Mouse (Mus musculus) forebrain, embryonic 11.5 days (tissue): ENCODE measurements at regions not wholly inside any gene's neighbourhood (a gene's known extent, or its start where the extent isn't known, plus 50 kb on each side); places are given as distances from the start of the nearest gene placed in this dataset.

ENCODE experiments used
- ATAC-seq: fragments of 200-750 bp; cut with Nextera tagmentation; replicated peaks from 2 replicates; pipeline ENCODE4 v1.8.0; 2017; ENCODE audit warnings: moderate TSS enrichment; ENCODE audit not compliant: low FRiP score
- DNase-seq: peaks from one replicate; pipeline ENCODE4 v3.0.0-alpha.2; 2017; ENCODE audit warnings: low spot score
- H3K27ac ChIP-seq: fragments of 300-500 bp; sonication (generic); 2 replicates; pipeline ENCODE4 v1.5.1; 2014; ENCODE audit warnings: low read depth, low read length
- H3K27me3 ChIP-seq: fragments of 300-500 bp; sonication (generic); 2 replicates; pipeline ENCODE4 v1.6.1; 2014; ENCODE audit warnings: mild to moderate bottlenecking, low read length, mixed read lengths; ENCODE audit not compliant: control insufficient read depth, insufficient read depth
- H3K36me3 ChIP-seq: fragments of 300-500 bp; sonication (generic); 2 replicates; pipeline ENCODE4 v1.6.1; 2014; ENCODE audit warnings: mild to moderate bottlenecking, low read length, moderate library complexity, mixed read lengths; ENCODE audit not compliant: control insufficient read depth, insufficient read depth
- H3K4me1 ChIP-seq: fragments of 300-500 bp; sonication (generic); replicated peaks from 2 replicates; pipeline ENCODE4 v1.6.1; 2014; ENCODE audit warnings: low read length, mixed read lengths; ENCODE audit not compliant: control insufficient read depth, insufficient read depth
- H3K4me2 ChIP-seq: fragments of 300-500 bp; sonication (generic); 2 replicates; pipeline ENCODE4 v1.6.1; 2014; ENCODE audit warnings: low read depth, mild to moderate bottlenecking, low read length, moderate library complexity, mixed read lengths; ENCODE audit not compliant: severe bottlenecking
- H3K4me3 ChIP-seq: fragments of 300-500 bp; sonication (generic); 2 replicates; pipeline ENCODE4 v1.5.1; 2014; ENCODE audit warnings: low read depth, low read length
- H3K9ac ChIP-seq: fragments of 300-500 bp; sonication (generic); 2 replicates; pipeline ENCODE4 v1.6.1; 2014; ENCODE audit warnings: low read length
- H3K9me3 ChIP-seq: fragments of 300-500 bp; sonication (generic); 2 replicates; pipeline ENCODE4 v1.6.1; 2016; ENCODE audit warnings: low read length, mixed read lengths; ENCODE audit not compliant: control insufficient read depth
- WGBS: fragments of 180-500 bp; shearing (Covaris S2); extraction: QIAGEN DNeasy Blood & Tissue Kit; methylation state at CpG from one replicate; pipeline ENCODE4 v1.1.7; 2014; 5-methylcytosine and 5-hydroxymethylcytosine counted together

- ATAC-seq (no peak), DNase-seq (no peak)
- H3K27ac ChIP-seq = no peak overlapping the region
- 80% methylated on average over 4 of the region's 4 CpGs for WGBS
- H3K9ac ChIP-seq = no peak overlapping the region
- H3K4me1 ChIP-seq = no peaks in the 10 kb centered on the region
- H3K27me3 ChIP-seq = no peaks in the 10 kb centered on the region
- H3K4me3 ChIP-seq = no peak overlapping the region
- no peaks in the 10 kb centered on the region for H3K36me3 ChIP-seq
- no peak overlapping the region for H3K4me2 ChIP-seq
- H3K9me3 ChIP-seq = no peaks in the 10 kb centered on the region
Measured at GRCm38 (mm10) chr12:95937705-95938104, 245.7 kb downstream of the Flrt2 start.

GRCm38 (mm10) chr12:95940465-95941012 lies 248.5 kb downstream of the Flrt2 start:
- no peak overlapping the region for H3K4me3 ChIP-seq
- H3K9ac ChIP-seq = no peak overlapping the region
- no peaks in the 10 kb centered on the region for H3K27me3 ChIP-seq
- no peak overlapping the region for H3K27ac ChIP-seq
- H3K4me1 ChIP-seq = no peaks in the 10 kb centered on the region
- H3K4me2 ChIP-seq = no peak overlapping the region
- DNase-seq (no peak), ATAC-seq (peak; percentile 82)
- 79% methylated on average over 1 of the region's 1 CpGs for WGBS
- no peaks in the 10 kb centered on the region for H3K9me3 ChIP-seq
- H3K36me3 ChIP-seq = no peaks in the 10 kb centered on the region

DNA sequence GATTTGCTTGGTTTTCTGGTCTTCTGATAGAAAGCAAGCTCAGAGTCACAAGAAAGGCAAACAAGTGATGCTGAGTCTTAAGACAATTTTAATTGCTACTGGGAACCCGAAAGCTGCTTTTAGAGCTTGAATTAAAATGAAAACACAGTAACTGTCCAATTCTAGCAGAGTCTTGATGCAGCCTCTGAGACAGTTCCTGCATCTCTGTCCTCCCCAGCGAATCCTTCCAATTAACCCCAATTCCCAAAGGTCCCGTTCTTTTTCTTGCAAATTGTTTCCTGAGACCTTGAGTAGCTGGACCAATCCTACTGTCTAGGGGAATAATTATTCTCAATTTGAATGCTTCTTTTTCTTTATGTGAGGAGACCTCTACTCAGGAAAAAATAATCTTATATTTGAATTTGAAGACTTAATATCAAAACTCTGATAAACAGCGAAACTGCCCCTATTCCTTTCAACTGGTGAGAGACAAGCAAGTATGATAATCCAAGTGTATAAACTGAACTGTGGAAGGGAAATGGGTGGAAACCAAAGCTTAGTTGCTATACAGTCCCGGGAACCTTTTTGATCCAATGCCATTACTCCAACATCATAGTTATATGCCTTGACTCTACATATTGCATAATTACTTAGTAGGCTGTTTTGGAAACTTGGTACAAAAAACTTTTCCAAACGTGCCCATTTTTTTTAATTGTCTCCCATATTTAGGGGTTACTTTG lies 267.9 kb downstream of the Flrt2 start:
- H3K9me3 ChIP-seq = no peaks in the 10 kb centered on the region
- no peaks in the 10 kb centered on the region for H3K36me3 ChIP-seq
- ATAC-seq (peak; percentile 65), DNase-seq (no peak)
- H3K4me1 ChIP-seq = no peaks in the 10 kb centered on the region
- H3K9ac ChIP-seq = no peak overlapping the region
- H3K4me3 ChIP-seq = no peak overlapping the region
- H3K4me2 ChIP-seq = no peak overlapping the region
- H3K27ac ChIP-seq = no peak overlapping the region
- H3K27me3 ChIP-seq = no peaks in the 10 kb centered on the region
- 23% methylated on average over 6 of the region's 6 CpGs for WGBS

- Histone ChIP-seq H3K27ac (no peak overlapping the region), H3K4me2 (no peak overlapping the region), H3K9me3 (no peaks in the 10 kb centered on the region), H3K4me3 (no peak overlapping the region), H3K9ac (no peak overlapping the region), H3K27me3 (no peaks in the 10 kb centered on the region), H3K36me3 (no peaks in the 10 kb centered on the region), H3K4me1 (no peaks in the 10 kb centered on the region)
- ATAC-seq (peak; percentile 92), DNase-seq (peak; percentile 54)
- 4% methylated on average over 3 of the region's 3 CpGs for WGBS
Measured at GRCm38 (mm10) chr12:95960505-95960871, 268.5 kb downstream of the Flrt2 start.

- H3K27me3 ChIP-seq = no peaks in the 10 kb centered on the region
- H3K4me3 ChIP-seq = no peak overlapping the region
- 64% methylated on average over 4 of the region's 4 CpGs for WGBS
- H3K27ac ChIP-seq = no peak overlapping the region
- H3K9me3 ChIP-seq = no peaks in the 10 kb centered on the region
- H3K9ac ChIP-seq = no peak overlapping the region
- H3K4me1 ChIP-seq = no peaks in the 10 kb centered on the region
- no peaks in the 10 kb centered on the region for H3K36me3 ChIP-seq
- no peak for ATAC-seq
- no peak for DNase-seq
- H3K4me2 ChIP-seq = no peak overlapping the region
Measured at GRCm38 (mm10) chr12:95962817-95963216, 270.8 kb downstream of the Flrt2 start.

- no peak overlapping the region for H3K27ac ChIP-seq
- ATAC-seq = no peak
- H3K9me3 ChIP-seq = no peaks in the 10 kb centered on the region
- H3K27me3 ChIP-seq = no peaks in the 10 kb centered on the region
- no peak for DNase-seq
- 84% methylated on average over 5 of the region's 5 CpGs for WGBS
- no peaks in the 10 kb centered on the region for H3K36me3 ChIP-seq
- no peak overlapping the region for H3K4me3 ChIP-seq
- H3K9ac ChIP-seq = no peak overlapping the region
- H3K4me1 ChIP-seq = no peaks in the 10 kb centered on the region
- H3K4me2 ChIP-seq = no peak overlapping the region
Measured at GRCm38 (mm10) chr12:95988669-95989288, 296.8 kb downstream of the Flrt2 start.

- Histone ChIP-seq H3K4me1 (no peaks in the 10 kb centered on the region), H3K4me2 (no peak overlapping the region), H3K27me3 (no peaks in the 10 kb centered on the region), H3K36me3 (no peaks in the 10 kb centered on the region), H3K9me3 (no peaks in the 10 kb centered on the region), H3K27ac (no peak overlapping the region), H3K4me3 (no peak overlapping the region), H3K9ac (no peak overlapping the region)
- ATAC-seq = no peak
- WGBS = 81% methylated on average over 2 of the region's 2 CpGs
- no peak for DNase-seq
Measured at GRCm38 (mm10) chr12:95994963-95995362, 302.9 kb downstream of the Flrt2 start.

DNA sequence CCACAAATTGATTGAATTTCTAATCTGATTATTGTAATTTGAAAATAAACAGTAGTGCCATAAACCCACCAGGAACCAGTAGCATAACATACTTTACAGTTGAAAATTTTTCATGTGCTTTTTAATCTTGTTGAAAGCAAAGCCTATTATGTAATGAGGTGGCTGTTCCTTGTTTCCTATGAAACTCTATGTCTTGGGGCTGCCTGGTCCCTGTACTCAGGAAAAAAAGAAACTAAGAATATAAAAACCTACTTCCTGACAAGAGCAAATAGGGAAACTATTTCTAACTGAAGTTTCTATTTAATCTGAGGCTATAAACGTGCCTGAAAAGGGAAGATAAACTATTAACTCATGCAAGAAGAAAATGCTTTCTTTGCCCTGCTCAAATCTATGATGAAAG lies 338.2 kb downstream of the Flrt2 start:
- Histone ChIP-seq H3K4me3 (no peak overlapping the region), H3K27me3 (no peaks in the 10 kb centered on the region), H3K9me3 (no peaks in the 10 kb centered on the region), H3K27ac (no peak overlapping the region), H3K4me2 (no peak overlapping the region), H3K36me3 (no peaks in the 10 kb centered on the region), H3K9ac (no peak overlapping the region), H3K4me1 (no peaks in the 10 kb centered on the region)
- ATAC-seq (no peak), DNase-seq (no peak)
- WGBS = 68% methylated on average over 1 of the region's 1 CpGs

GRCm38 (mm10) chr12:96075365-96075764 lies 383.3 kb downstream of the Flrt2 start:
- Histone ChIP-seq H3K9ac (no peak overlapping the region), H3K4me3 (no peak overlapping the region), H3K9me3 (no peaks in the 10 kb centered on the region), H3K4me2 (no peak overlapping the region), H3K27ac (no peak overlapping the region), H3K36me3 (no peaks in the 10 kb centered on the region), H3K27me3 (no peaks in the 10 kb centered on the region), H3K4me1 (no peaks in the 10 kb centered on the region)
- ATAC-seq (peak; percentile 58), DNase-seq (no peak)
- 67% methylated on average over 4 of the region's 4 CpGs for WGBS
